Mouse (Mus musculus): Measurements from ENCODE around the gene Klk1b3. TPM values are rescaled to one million over a fixed set of nuclear protein-coding genes. Genes with fewer than 3 reads are reported as not detected.
"Not testable (repeated sequence)": the region's sequence is repeated elsewhere in the genome, so short reads cannot be mapped to it uniquely, and the experiment has no call there.

Gene Klk1b3
- total and polyA plus RNA-seq, 2 experiments from 2014 or later, result not detected

GRCm38 (mm10) chr7:44247971-44248370 lies 50.0 kb downstream of the Klk1b3 start:
- Histone ChIP-seq H3K36me3 (ENCODE audit: insufficient read depth, low read length) (peaks cover 26% of the 10 kb centered on the region), H3K9ac (replicated peaks; ENCODE audit: low read length, poor library complexity, severe bottlenecking) (peak overlapping the region; percentile 100; the same call in 1 of the 2 replicates), H3K27me3 (ENCODE audit: insufficient read depth, low read length) (no peaks in the 10 kb centered on the region), H3K9me3 (ENCODE audit: low read length) (no peaks in the 10 kb centered on the region), H3K4me1 (ENCODE audit: insufficient read depth, low read length) (peaks cover 7% of the 10 kb centered on the region; the same call in 1 of the 2 replicates), H3K27ac (ENCODE audit: low read depth, low read length) (0 out of 2 replicates have a peak overlapping the region, but pooled peaks have one; percentile 38), H3K4me3 (ENCODE audit: low read depth, low read length) (peak overlapping the region; percentile 83), H3K4me2 (ENCODE audit: low read depth, low read length, poor library complexity, severe bottlenecking) (peak overlapping the region; percentile 86)
- no peak for DNase-seq (ENCODE audit: low spot score)
- no peak for ATAC-seq (ENCODE audit: low FRiP score)
- 99% methylated on average over 2 of the region's 2 CpGs for WGBS
- TF ChIP-seq CTCF (IDR thresholded peaks at IDR 0.05), result no peak

GRCm38 (mm10) chr7:44249248-44249647 lies 51.3 kb downstream of the Klk1b3 start:
- H3K4me1 ChIP-seq (ENCODE audit: insufficient read depth, low read length), result peaks cover 7% of the 10 kb centered on the region; the same call in 1 of the 2 replicates
- H3K27me3 ChIP-seq (ENCODE audit: insufficient read depth, low read length), result no peaks in the 10 kb centered on the region
- ATAC-seq (ENCODE audit: low FRiP score) (no peak), DNase-seq (ENCODE audit: low spot score) (no peak)
- 98% methylated on average over 4 of the region's 4 CpGs for WGBS
- no peak for TF ChIP-seq CTCF (IDR thresholded peaks at IDR 0.05)
- H3K9ac ChIP-seq (replicated peaks; ENCODE audit: low read length, poor library complexity, severe bottlenecking), result no peak overlapping the region
- H3K36me3 ChIP-seq (ENCODE audit: insufficient read depth, low read length), result peaks cover 28% of the 10 kb centered on the region
- H3K9me3 ChIP-seq (ENCODE audit: low read length), result no peaks in the 10 kb centered on the region
- no peak overlapping the region for H3K4me3 ChIP-seq (ENCODE audit: low read depth, low read length)
- no peak overlapping the region for H3K4me2 ChIP-seq (ENCODE audit: low read depth, low read length, poor library complexity, severe bottlenecking)
- no peak overlapping the region for H3K27ac ChIP-seq (ENCODE audit: low read depth, low read length)

- H3K4me1 ChIP-seq (ENCODE audit: insufficient read depth, low read length); H3K4me3 ChIP-seq (ENCODE audit: low read depth, low read length); H3K9ac ChIP-seq (replicated peaks; ENCODE audit: low read length, poor library complexity, severe bottlenecking); ATAC-seq (ENCODE audit: low FRiP score); DNase-seq (ENCODE audit: low spot score); H3K9me3 ChIP-seq (ENCODE audit: low read length); H3K27ac ChIP-seq (ENCODE audit: low read depth, low read length); H3K4me2 ChIP-seq (ENCODE audit: low read depth, low read length, poor library complexity, severe bottlenecking); H3K27me3 ChIP-seq (ENCODE audit: insufficient read depth, low read length): not testable (repeated sequence)
- 87% methylated on average over 17 of the region's 17 CpGs for WGBS
- peaks cover 28% of the 10 kb centered on the region for H3K36me3 ChIP-seq (ENCODE audit: insufficient read depth, low read length)
Measured at GRCm38 (mm10) chr7:44250732-44251275, 52.8 kb downstream of the Klk1b3 start.

Other genes starting within 250 kb of the Klk1b3 start
- not detected in 2 replicates for gene Klk1b8, start 247.5 kb upstream of the Klk1b3 start, total RNA-seq (2014; rRNA removed)
- not detected in 2 replicates for gene Klk1b8, start 247.5 kb upstream of the Klk1b3 start, polyA plus RNA-seq (2015; fragmentation: Nextera tagmentation; extraction: Ambion mirVana)
- gene Klk1b1, start 231.4 kb upstream of the Klk1b3 start, total RNA-seq (2014; rRNA removed), result not detected in 2 replicates
- gene Klk1b1, start 231.4 kb upstream of the Klk1b3 start, polyA plus RNA-seq (2015; fragmentation: Nextera tagmentation; extraction: Ambion mirVana), result not detected in 2 replicates
- gene Klk1b9, start 222.1 kb upstream of the Klk1b3 start, total RNA-seq (2014; rRNA removed), result not detected in 2 replicates
- gene Klk1b9, start 222.1 kb upstream of the Klk1b3 start, polyA plus RNA-seq (2015; fragmentation: Nextera tagmentation; extraction: Ambion mirVana), result not detected in 2 replicates
- not detected in 2 replicates for gene Klk1b11, start 202.3 kb upstream of the Klk1b3 start, total RNA-seq (2014; rRNA removed)
- gene Klk1b11, start 202.3 kb upstream of the Klk1b3 start, polyA plus RNA-seq (2015; fragmentation: Nextera tagmentation; extraction: Ambion mirVana), result not detected in 2 replicates
- gene Klk1b26, start 186.0 kb upstream of the Klk1b3 start, total RNA-seq (2014; rRNA removed), result not detected in 2 replicates
- not detected in 2 replicates for gene Klk1b26, start 186.0 kb upstream of the Klk1b3 start, polyA plus RNA-seq (2015; fragmentation: Nextera tagmentation; extraction: Ambion mirVana)
- not detected in 2 replicates for gene Klk1b27, start 145.9 kb upstream of the Klk1b3 start, total RNA-seq (2014; rRNA removed)
- gene Klk1b27, start 145.9 kb upstream of the Klk1b3 start, polyA plus RNA-seq (2015; fragmentation: Nextera tagmentation; extraction: Ambion mirVana), result not detected in 2 replicates
- gene Klk1b21, start 95.9 kb upstream of the Klk1b3 start, total RNA-seq (2014; rRNA removed), result not detected in 2 replicates
- not detected in 2 replicates for gene Klk1b21, start 95.9 kb upstream of the Klk1b3 start, polyA plus RNA-seq (2015; fragmentation: Nextera tagmentation; extraction: Ambion mirVana)
- not detected in 2 replicates for gene Klk1b22, start 85.5 kb upstream of the Klk1b3 start, total RNA-seq (2014; rRNA removed)
- gene Klk1b22, start 85.5 kb upstream of the Klk1b3 start, polyA plus RNA-seq (2015; fragmentation: Nextera tagmentation; extraction: Ambion mirVana), result not detected in 2 replicates
- not detected in 2 replicates for gene Klk1b16, start 61.4 kb upstream of the Klk1b3 start, total RNA-seq (2014; rRNA removed)
- gene Klk1b16, start 61.4 kb upstream of the Klk1b3 start, polyA plus RNA-seq (2015; fragmentation: Nextera tagmentation; extraction: Ambion mirVana), result not detected in 2 replicates
- not detected in 2 replicates for gene Klk1b24, start 10.0 kb upstream of the Klk1b3 start, total RNA-seq (2014; rRNA removed)
- gene Klk1b24, start 10.0 kb upstream of the Klk1b3 start, polyA plus RNA-seq (2015; fragmentation: Nextera tagmentation; extraction: Ambion mirVana), result not detected in 2 replicates
- not detected in 2 replicates for gene Klk1b4, start 9.2 kb downstream of the Klk1b3 start, total RNA-seq (2014; rRNA removed)
- gene Klk1b4, start 9.2 kb downstream of the Klk1b3 start, polyA plus RNA-seq (2015; fragmentation: Nextera tagmentation; extraction: Ambion mirVana), result not detected in 2 replicates
- not detected in 2 replicates for gene Klk1b5, start 17.8 kb downstream of the Klk1b3 start, total RNA-seq (2014; rRNA removed)
- not detected in 2 replicates for gene Klk1b5, start 17.8 kb downstream of the Klk1b3 start, polyA plus RNA-seq (2015; fragmentation: Nextera tagmentation; extraction: Ambion mirVana)
- not detected in 2 replicates for gene Klk1, start 27.2 kb downstream of the Klk1b3 start, total RNA-seq (2014; rRNA removed)
- not detected in 2 replicates for gene Klk1, start 27.2 kb downstream of the Klk1b3 start, polyA plus RNA-seq (2015; fragmentation: Nextera tagmentation; extraction: Ambion mirVana)
- not detected in 2 replicates for gene Gm36864, start 38.0 kb downstream of the Klk1b3 start, total RNA-seq (2014; rRNA removed)
- gene Gm36864, start 38.0 kb downstream of the Klk1b3 start, polyA plus RNA-seq (2015; fragmentation: Nextera tagmentation; extraction: Ambion mirVana), result not detected in 2 replicates
- gene 1700028J19Rik, start 48.5 kb downstream of the Klk1b3 start, total RNA-seq (2014; rRNA removed), result 0.38 and 0.88 TPM in 2 replicates
- 1.6 and 2.2 TPM in 2 replicates for gene 1700028J19Rik, start 48.5 kb downstream of the Klk1b3 start, polyA plus RNA-seq (2015; fragmentation: Nextera tagmentation; extraction: Ambion mirVana)
- 329 and 379 TPM in 2 replicates for gene 2410002F23Rik, start 48.5 kb downstream of the Klk1b3 start, total RNA-seq (2014; rRNA removed)
- 279 and 286 TPM in 2 replicates for gene 2410002F23Rik, start 48.5 kb downstream of the Klk1b3 start, polyA plus RNA-seq (2015; fragmentation: Nextera tagmentation; extraction: Ambion mirVana)
- not detected in 2 replicates for gene Acp4, start 59.2 kb downstream of the Klk1b3 start, total RNA-seq (2014; rRNA removed)
- not detected in 2 replicates for gene Acp4, start 59.2 kb downstream of the Klk1b3 start, polyA plus RNA-seq (2015; fragmentation: Nextera tagmentation; extraction: Ambion mirVana)
- not detected in 2 replicates for gene Gm15517, start 63.3 kb downstream of the Klk1b3 start, total RNA-seq (2014; rRNA removed)
- not detected in 2 replicates for gene Gm15517, start 63.3 kb downstream of the Klk1b3 start, polyA plus RNA-seq (2015; fragmentation: Nextera tagmentation; extraction: Ambion mirVana)
- 3.2 and 3.9 TPM in 2 replicates for gene Clec11a, start 108.7 kb downstream of the Klk1b3 start, total RNA-seq (2014; rRNA removed)
- 3.5 and 3.8 TPM in 2 replicates for gene Clec11a, start 108.7 kb downstream of the Klk1b3 start, polyA plus RNA-seq (2015; fragmentation: Nextera tagmentation; extraction: Ambion mirVana)
- 48.1 and 60.3 TPM in 2 replicates for gene Shank1, start 112.1 kb downstream of the Klk1b3 start, total RNA-seq (2014; rRNA removed)
- gene Shank1, start 112.1 kb downstream of the Klk1b3 start, polyA plus RNA-seq (2015; fragmentation: Nextera tagmentation; extraction: Ambion mirVana), result 33.9 and 39.2 TPM in 2 replicates
- gene Syt3, start 185.9 kb downstream of the Klk1b3 start, total RNA-seq (2014; rRNA removed), result 119 and 144 TPM in 2 replicates
- gene Syt3, start 185.9 kb downstream of the Klk1b3 start, polyA plus RNA-seq (2015; fragmentation: Nextera tagmentation; extraction: Ambion mirVana), result 88.4 and 96.7 TPM in 2 replicates
- 0.38 and 1.4 TPM in 2 replicates for gene 1700008O03Rik, start 187.6 kb downstream of the Klk1b3 start, total RNA-seq (2014; rRNA removed)
- gene 1700008O03Rik, start 187.6 kb downstream of the Klk1b3 start, polyA plus RNA-seq (2015; fragmentation: Nextera tagmentation; extraction: Ambion mirVana), result 3.8 and 5.2 TPM in 2 replicates
- gene Lrrc4b, start 230.8 kb downstream of the Klk1b3 start, total RNA-seq (2014; rRNA removed), result 589 and 657 TPM in 2 replicates
- 24.2 and 26.9 TPM in 2 replicates for gene Lrrc4b, start 230.8 kb downstream of the Klk1b3 start, polyA plus RNA-seq (2015; fragmentation: Nextera tagmentation; extraction: Ambion mirVana)